Mouse (Mus musculus) hindbrain, embryonic 11.5 days (tissue): ENCODE data around the gene Llgl2. TPM values are rescaled to one million over a fixed set of nuclear protein-coding genes. Genes with fewer than 3 reads are reported as not detected.

Experiments
- ATAC-seq: fragments of 200-750 bp; cut with Nextera tagmentation; 2 replicates; pipeline ENCODE4 v1.8.0; 2017; ENCODE audit warnings: mild to moderate bottlenecking, moderate TSS enrichment, moderate library complexity; ENCODE audit not compliant: low FRiP score
- DNase-seq: peaks from one replicate; pipeline ENCODE4 v3.0.0-alpha.2; 2015; ENCODE audit warnings: low spot score
- H3K27ac ChIP-seq: fragments of 300-500 bp; sonication (generic); 2 replicates; pipeline ENCODE4 v1.5.1; 2014; ENCODE audit warnings: mild to moderate bottlenecking, low read depth, low read length
- H3K27me3 ChIP-seq: fragments of 300-500 bp; sonication (generic); 2 replicates; pipeline ENCODE4 v1.6.1; 2014; ENCODE audit warnings: mild to moderate bottlenecking, low read length, moderate library complexity, mixed read lengths; ENCODE audit not compliant: control insufficient read depth, insufficient read depth
- H3K36me3 ChIP-seq: fragments of 300-500 bp; sonication (generic); 2 replicates; pipeline ENCODE4 v1.6.1; 2014; ENCODE audit warnings: mild to moderate bottlenecking, low read length, moderate library complexity, mixed read lengths; ENCODE audit not compliant: control insufficient read depth, insufficient read depth
- H3K4me1 ChIP-seq: fragments of 300-500 bp; sonication (generic); replicated peaks from 2 replicates; pipeline ENCODE4 v1.6.1; 2014; ENCODE audit warnings: low read length, mixed read lengths; ENCODE audit not compliant: control insufficient read depth, insufficient read depth
- H3K4me2 ChIP-seq: fragments of 300-500 bp; sonication (generic); replicated peaks from 2 replicates; pipeline ENCODE4 v1.6.1; 2014; ENCODE audit warnings: mild to moderate bottlenecking, low read depth, low read length
- H3K4me3 ChIP-seq: fragments of 300-500 bp; sonication (generic); 2 replicates; pipeline ENCODE4 v1.5.1; 2014; ENCODE audit warnings: low read depth, low read length
- H3K9ac ChIP-seq: fragments of 300-500 bp; sonication (generic); 2 replicates; pipeline ENCODE4 v1.6.1; 2014; ENCODE audit warnings: low read depth, low read length
- H3K9me3 ChIP-seq: fragments of 300-500 bp; sonication (generic); 2 replicates; pipeline ENCODE4 v1.6.1; 2016; ENCODE audit warnings: low read length; ENCODE audit not compliant: control insufficient read depth
- WGBS: fragments of 180-500 bp; shearing (Covaris S2); extraction: QIAGEN DNeasy Blood & Tissue Kit; methylation state at CpG from one replicate; pipeline ENCODE4 v1.1.7; 2014; 5-methylcytosine and 5-hydroxymethylcytosine counted together
- polyA plus RNA-seq: library from polyadenylated mRNA; unstranded; fragments of >200 nt; fragmentation: Nextera tagmentation; extraction: Ambion mirVana; gene quantifications from 2 replicates; pipeline ENCODE4 v1.2.1, GENCODE M21; 2014

The Llgl2 gene
- polyA plus RNA-seq, 1 experiment from 2014 or later = 3.8 TPM

- Histone ChIP-seq H3K36me3 (peaks cover 35% of the 10 kb centered on the region), H3K4me2 (no peak overlapping the region), H3K4me1 (peaks cover 7% of the 10 kb centered on the region), H3K9me3 (no peaks in the 10 kb centered on the region), H3K27ac (no peak overlapping the region), H3K9ac (no peak overlapping the region), H3K27me3 (no peaks in the 10 kb centered on the region), H3K4me3 (no peak overlapping the region)
- 94% methylated on average over 10 of the region's 10 CpGs for WGBS
- DNase-seq (no peak), ATAC-seq (no peak)
Observed at GRCm38 (mm10) chr11:115806154-115806553, 17.7 kb upstream of the Llgl2 start.

GRCm38 (mm10) chr11:115807306-115807705 lies 16.5 kb upstream of the Llgl2 start:
- Histone ChIP-seq H3K9ac (no peak overlapping the region), H3K9me3 (no peaks in the 10 kb centered on the region), H3K27ac (0 out of 2 replicates have a peak overlapping the region, but pooled peaks have one; percentile 30), H3K4me2 (peak overlapping the region; percentile 5; the same call in 1 of the 2 replicates), H3K4me1 (peaks cover 10% of the 10 kb centered on the region), H3K36me3 (peaks cover 26% of the 10 kb centered on the region), H3K27me3 (no peaks in the 10 kb centered on the region), H3K4me3 (no peak overlapping the region)
- ATAC-seq (0 out of 2 replicates have a peak, but pooled peaks have one; percentile 7), DNase-seq (no peak)
- 72% methylated on average over 6 of the region's 6 CpGs for WGBS

GRCm38 (mm10) chr11:115807971-115808370 lies 15.9 kb upstream of the Llgl2 start:
- H3K36me3 ChIP-seq = peaks cover 22% of the 10 kb centered on the region
- H3K9me3 ChIP-seq = no peaks in the 10 kb centered on the region
- H3K9ac ChIP-seq = no peak overlapping the region
- no peaks in the 10 kb centered on the region for H3K27me3 ChIP-seq
- no peak overlapping the region for H3K4me2 ChIP-seq
- 0 out of 2 replicates have a peak overlapping the region, but pooled peaks have one; percentile 30 for H3K27ac ChIP-seq
- H3K4me3 ChIP-seq = no peak overlapping the region
- ATAC-seq (no peak), DNase-seq (no peak)
- 63% methylated on average over 11 of the region's 11 CpGs for WGBS
- peaks cover 10% of the 10 kb centered on the region for H3K4me1 ChIP-seq

GRCm38 (mm10) chr11:115808696-115809310 lies 15.0 kb upstream of the Llgl2 start:
- no peak for ATAC-seq

GRCm38 (mm10) chr11:115809311-115809781 lies 14.5 kb upstream of the Llgl2 start:
- no peak overlapping the region for H3K4me3 ChIP-seq

More at GRCm38 (mm10) chr11:115808696-115809310, 15.0 kb upstream of the Llgl2 start:
- Histone ChIP-seq H3K27ac (peak overlapping the region; percentile 2; the same call in 1 of the 2 replicates), H3K4me3 (no peak overlapping the region), H3K9me3 (no peaks in the 10 kb centered on the region), H3K4me1 (peaks cover 10% of the 10 kb centered on the region), H3K9ac (0 out of 2 replicates have a peak overlapping the region, but pooled peaks have one; percentile 1), H3K27me3 (no peaks in the 10 kb centered on the region), H3K4me2 (no peak overlapping the region), H3K36me3 (peaks cover 15% of the 10 kb centered on the region)
- no peak for DNase-seq
- WGBS = 62% methylated on average over 10 of the region's 10 CpGs

GRCm38 (mm10) chr11:115810377-115810776 lies 13.5 kb upstream of the Llgl2 start:
- ATAC-seq = no peak
- DNase-seq = no peak
- Histone ChIP-seq H3K4me3 (no peak overlapping the region), H3K27ac (no peak overlapping the region), H3K36me3 (peaks cover 9% of the 10 kb centered on the region; the same call in 1 of the 2 replicates), H3K9ac (no peak overlapping the region), H3K4me1 (peaks cover 10% of the 10 kb centered on the region), H3K9me3 (no peaks in the 10 kb centered on the region), H3K4me2 (no peak overlapping the region), H3K27me3 (no peaks in the 10 kb centered on the region)
- WGBS = 90% methylated on average over 14 of the region's 14 CpGs

More at GRCm38 (mm10) chr11:115809311-115809781, 14.5 kb upstream of the Llgl2 start:
- Histone ChIP-seq H3K9ac (0 out of 2 replicates have a peak overlapping the region, but pooled peaks have one; percentile 1), H3K27me3 (no peaks in the 10 kb centered on the region), H3K4me1 (peaks cover 10% of the 10 kb centered on the region), H3K36me3 (peaks cover 14% of the 10 kb centered on the region), H3K4me2 (no peak overlapping the region), H3K9me3 (no peaks in the 10 kb centered on the region), H3K27ac (peak overlapping the region; percentile 24; the same call in 1 of the 2 replicates)
- ATAC-seq = no peak
- WGBS = 82% methylated on average over 7 of the region's 8 CpGs
- no peak for DNase-seq

- H3K4me2 ChIP-seq = peak overlapping the region; percentile 67
- DNase-seq (no peak), ATAC-seq (no peak)
- H3K4me1 ChIP-seq = peaks cover 13% of the 10 kb centered on the region
- H3K4me3 ChIP-seq = peak overlapping the region; percentile 13
- H3K27me3 ChIP-seq = no peaks in the 10 kb centered on the region
- no peak overlapping the region for H3K27ac ChIP-seq
- peak overlapping the region; percentile 25; the same call in 1 of the 2 replicates for H3K9ac ChIP-seq
- WGBS = 86% methylated on average over 20 of the region's 20 CpGs
- peaks cover 7% of the 10 kb centered on the region; the same call in 1 of the 2 replicates for H3K36me3 ChIP-seq
- no peaks in the 10 kb centered on the region for H3K9me3 ChIP-seq
Observed at GRCm38 (mm10) chr11:115811381-115812093, 12.3 kb upstream of the Llgl2 start.

GRCm38 (mm10) chr11:115812095-115812494 lies 11.8 kb upstream of the Llgl2 start:
- no peak for ATAC-seq
- no peaks in the 10 kb centered on the region for H3K9me3 ChIP-seq
- no peak for DNase-seq
- H3K27me3 ChIP-seq = no peaks in the 10 kb centered on the region
- no peak overlapping the region for H3K27ac ChIP-seq
- peak overlapping the region; percentile 90 for H3K4me3 ChIP-seq
- 47% methylated on average over 7 of the region's 7 CpGs for WGBS
- peaks cover 13% of the 10 kb centered on the region for H3K4me1 ChIP-seq
- peak overlapping the region; percentile 25; the same call in 1 of the 2 replicates for H3K9ac ChIP-seq
- H3K4me2 ChIP-seq = peak overlapping the region; percentile 67
- 0 out of 2 replicates have a peak, but pooled peaks cover 3% of the 10 kb centered on the region for H3K36me3 ChIP-seq
